Mouse (Mus musculus) neural tube, embryonic 15.5 days (tissue): ENCODE measurements at regions not wholly inside any gene's neighbourhood (a gene's known extent, or its start where the extent isn't known, plus 50 kb on each side); places are given as distances from the start of the nearest gene placed in this dataset.

ENCODE experiments used
- ATAC-seq: fragments of 200-750 bp; cut with Nextera tagmentation; 2 replicates; pipeline ENCODE4 v1.8.0; 2017; ENCODE audit warnings: mild to moderate bottlenecking, moderate TSS enrichment, moderate library complexity; ENCODE audit not compliant: low FRiP score
- H3K27ac ChIP-seq: fragments of 300-500 bp; sonication (generic); replicated peaks from 2 replicates; pipeline ENCODE4 v1.5.1; 2015; ENCODE audit warnings: mild to moderate bottlenecking, inconsistent platforms
- H3K27me3 ChIP-seq: fragments of 300-500 bp; sonication (generic); replicated peaks from 2 replicates; pipeline ENCODE4 v1.6.1; 2015; ENCODE audit warnings: inconsistent platforms
- H3K36me3 ChIP-seq: fragments of 300-500 bp; sonication (generic); 2 replicates; pipeline ENCODE4 v1.6.1; 2015; ENCODE audit warnings: inconsistent platforms
- H3K4me1 ChIP-seq: fragments of 300-500 bp; sonication (generic); 2 replicates; pipeline ENCODE4 v1.6.1; 2015; ENCODE audit warnings: inconsistent platforms
- H3K4me2 ChIP-seq: fragments of 300-500 bp; sonication (generic); 2 replicates; pipeline ENCODE4 v1.6.1; 2015; ENCODE audit warnings: inconsistent platforms, mild to moderate bottlenecking, moderate library complexity
- H3K4me3 ChIP-seq: fragments of 300-500 bp; sonication (generic); replicated peaks from 2 replicates; pipeline ENCODE4 v1.5.1; 2015; ENCODE audit warnings: mild to moderate bottlenecking, inconsistent platforms
- H3K9ac ChIP-seq: fragments of 300-500 bp; sonication (generic); replicated peaks from 2 replicates; pipeline ENCODE4 v1.6.1; 2015; ENCODE audit warnings: mild to moderate bottlenecking, inconsistent platforms
- H3K9me3 ChIP-seq: fragments of 300-500 bp; sonication (generic); replicated peaks from 2 replicates; pipeline ENCODE4 v1.6.1; 2016; ENCODE audit warnings: inconsistent platforms
- WGBS: fragments of 180-500 bp; shearing (Covaris S2); methylation state at CpG from one replicate; pipeline ENCODE4 v1.1.7; 2015; ENCODE audit warnings: mixed read lengths; 5-methylcytosine and 5-hydroxymethylcytosine counted together

DNA sequence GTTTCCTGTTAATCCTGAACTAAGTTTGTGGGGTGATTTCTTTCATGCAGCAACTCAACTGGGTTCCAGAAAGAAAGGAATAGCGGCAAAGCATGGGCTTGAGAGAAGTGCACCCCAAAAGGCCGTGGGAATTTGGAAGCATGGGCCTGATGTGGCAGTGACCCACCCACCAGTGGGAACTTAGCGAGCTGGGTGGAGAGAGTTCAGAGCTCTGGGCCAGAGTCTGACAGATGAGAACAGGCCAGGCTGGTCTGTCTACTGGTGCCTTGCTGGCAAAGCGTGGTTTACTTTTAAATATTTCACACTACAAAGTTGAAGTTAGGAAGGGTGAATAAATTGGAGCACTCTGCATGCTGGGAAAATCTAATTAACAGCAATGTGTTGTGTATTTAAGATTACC is 235.2 kb downstream of the Kcnrg start:
- ATAC-seq, result no peak
- no peaks in the 10 kb centered on the region for H3K9me3 ChIP-seq
- no peak overlapping the region for H3K4me2 ChIP-seq
- no peak overlapping the region for H3K9ac ChIP-seq
- H3K4me1 ChIP-seq, result no peaks in the 10 kb centered on the region
- no peak overlapping the region for H3K27ac ChIP-seq
- H3K27me3 ChIP-seq, result no peaks in the 10 kb centered on the region
- 84% methylated on average over 4 of the region's 4 CpGs for WGBS
- H3K4me3 ChIP-seq, result no peak overlapping the region
- H3K36me3 ChIP-seq, result no peaks in the 10 kb centered on the region

DNA sequence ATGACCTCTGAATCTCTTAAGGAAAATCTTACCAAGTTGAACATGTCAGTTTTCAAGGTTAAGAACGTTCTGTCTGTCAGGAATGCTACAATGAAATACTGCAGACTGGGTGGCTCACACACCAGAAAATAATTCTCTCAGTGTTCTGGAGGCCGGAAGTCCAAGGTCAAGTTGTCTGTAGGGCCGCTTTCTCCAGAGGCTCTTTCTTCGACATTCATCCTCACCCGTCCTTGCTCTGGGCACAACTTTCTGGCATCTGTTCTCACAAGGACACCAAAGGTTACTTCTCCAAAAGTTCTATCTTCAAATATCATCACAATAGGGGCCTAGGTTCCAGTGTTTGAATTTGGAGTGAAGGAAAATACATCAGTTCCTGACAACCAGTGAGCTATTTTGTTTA is 239.2 kb downstream of the Kcnrg start:
- H3K4me1 ChIP-seq, result no peaks in the 10 kb centered on the region
- no peak overlapping the region for H3K27ac ChIP-seq
- ATAC-seq, result no peak
- H3K27me3 ChIP-seq, result no peaks in the 10 kb centered on the region
- 92% methylated on average over 5 of the region's 5 CpGs for WGBS
- no peak overlapping the region for H3K4me2 ChIP-seq
- no peak overlapping the region for H3K9ac ChIP-seq
- H3K4me3 ChIP-seq, result no peak overlapping the region
- H3K9me3 ChIP-seq, result no peaks in the 10 kb centered on the region
- no peaks in the 10 kb centered on the region for H3K36me3 ChIP-seq

- Histone ChIP-seq H3K4me3 (no peak overlapping the region), H3K9me3 (no peaks in the 10 kb centered on the region), H3K36me3 (no peaks in the 10 kb centered on the region), H3K27me3 (no peaks in the 10 kb centered on the region), H3K4me2 (no peak overlapping the region), H3K4me1 (no peaks in the 10 kb centered on the region), H3K27ac (no peak overlapping the region), H3K9ac (no peak overlapping the region)
- whole genome bisulfite sequencing, result 83% methylated on average over 4 of the region's 4 CpGs
- ATAC-seq, result no peak
Measured at GRCm38 (mm10) chr14:61850244-61850643, 243.0 kb downstream of the Kcnrg start.

GRCm38 (mm10) chr14:61857616-61858015 is 250.4 kb downstream of the Kcnrg start:
- no peaks in the 10 kb centered on the region for H3K36me3 ChIP-seq
- 74% methylated on average over 6 of the region's 6 CpGs for WGBS
- H3K4me3 ChIP-seq, result no peak overlapping the region
- no peaks in the 10 kb centered on the region for H3K9me3 ChIP-seq
- ATAC-seq, result no peak
- H3K4me2 ChIP-seq, result no peak overlapping the region
- no peaks in the 10 kb centered on the region for H3K4me1 ChIP-seq
- no peak overlapping the region for H3K27ac ChIP-seq
- H3K9ac ChIP-seq, result no peak overlapping the region
- H3K27me3 ChIP-seq, result no peaks in the 10 kb centered on the region

DNA sequence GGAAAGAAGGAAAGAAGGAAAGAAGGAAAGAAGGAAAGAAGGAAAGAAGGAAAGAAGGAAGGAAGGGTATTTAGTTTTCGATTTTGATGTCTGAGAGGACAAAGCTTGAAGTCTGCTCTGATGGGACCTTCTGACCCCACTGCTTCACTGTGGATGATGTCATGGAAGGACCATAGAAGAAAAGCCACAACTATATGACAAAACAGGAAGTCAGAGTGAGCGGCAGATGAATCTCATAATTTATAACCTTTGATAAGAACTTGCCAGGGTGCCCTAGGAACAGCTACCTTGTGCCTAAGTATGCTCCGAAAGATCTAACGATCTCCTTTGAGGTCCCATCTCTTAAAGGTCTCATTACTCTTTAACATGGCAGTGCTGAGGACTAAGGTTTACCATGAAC is 253.4 kb downstream of the Kcnrg start:
- Histone ChIP-seq H3K9me3 (no peaks in the 10 kb centered on the region), H3K4me3 (no peak overlapping the region), H3K4me2 (no peak overlapping the region), H3K27ac (no peak overlapping the region), H3K36me3 (no peaks in the 10 kb centered on the region), H3K4me1 (no peaks in the 10 kb centered on the region), H3K9ac (no peak overlapping the region), H3K27me3 (no peaks in the 10 kb centered on the region)
- 95% methylated on average over 4 of the region's 4 CpGs for whole genome bisulfite sequencing
- no peak for ATAC-seq

DNA sequence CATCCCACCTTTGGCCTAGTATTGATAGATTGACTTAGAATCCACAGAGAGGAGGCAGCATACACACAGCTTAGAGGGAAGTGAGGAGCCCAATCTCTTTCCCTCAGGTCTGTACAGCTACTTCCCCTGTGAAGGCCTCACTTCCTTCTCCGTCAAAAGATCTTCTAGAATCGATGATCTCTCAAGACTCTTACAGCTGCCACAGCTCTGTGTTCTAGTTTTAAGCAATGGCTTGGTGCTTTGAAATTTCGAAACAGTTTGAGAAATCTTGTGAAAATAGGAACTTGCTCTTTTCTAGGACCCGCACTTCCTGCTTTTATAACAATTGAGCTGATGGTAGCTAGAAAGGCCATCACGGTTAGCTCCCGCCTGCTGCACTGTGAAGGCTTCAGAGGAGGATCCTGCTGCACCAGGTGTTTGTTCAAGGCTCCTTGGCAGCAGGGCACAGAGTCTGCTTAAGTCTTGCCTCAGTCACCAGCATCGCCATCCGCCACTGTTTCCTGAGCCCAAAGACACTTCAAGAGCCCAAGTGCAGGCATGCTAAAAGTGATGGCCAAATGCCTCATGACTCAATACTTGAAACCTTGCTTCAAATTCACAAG is 254.2 kb downstream of the Kcnrg start:
- Histone ChIP-seq H3K4me1 (no peaks in the 10 kb centered on the region), H3K4me3 (no peak overlapping the region), H3K4me2 (no peak overlapping the region), H3K9ac (no peak overlapping the region), H3K9me3 (no peaks in the 10 kb centered on the region), H3K27me3 (no peaks in the 10 kb centered on the region), H3K36me3 (no peaks in the 10 kb centered on the region), H3K27ac (no peak overlapping the region)
- no peak for ATAC-seq
- 92% methylated on average over 8 of the region's 8 CpGs for WGBS

DNA sequence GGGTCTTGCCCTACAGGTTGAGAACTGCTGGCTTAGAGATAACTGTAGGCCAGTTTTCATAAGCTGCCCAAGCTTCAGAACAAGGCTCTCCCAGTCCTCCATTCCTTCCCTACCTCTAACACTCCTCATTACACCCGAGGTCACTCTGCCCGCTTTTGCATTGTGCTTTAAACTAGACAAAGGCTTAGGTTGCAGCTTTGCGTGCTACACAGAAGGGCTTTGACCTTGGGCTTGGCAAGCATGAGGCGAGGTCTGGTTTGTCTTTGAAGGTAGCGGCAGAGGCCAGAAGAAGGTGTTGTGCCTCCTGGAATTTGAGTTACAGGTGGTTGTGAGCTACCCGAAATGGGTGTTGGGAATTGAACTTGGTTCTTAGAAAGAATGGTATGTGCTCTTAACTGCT is 255.7 kb downstream of the Kcnrg start:
- ATAC-seq, result no peak

DNA sequence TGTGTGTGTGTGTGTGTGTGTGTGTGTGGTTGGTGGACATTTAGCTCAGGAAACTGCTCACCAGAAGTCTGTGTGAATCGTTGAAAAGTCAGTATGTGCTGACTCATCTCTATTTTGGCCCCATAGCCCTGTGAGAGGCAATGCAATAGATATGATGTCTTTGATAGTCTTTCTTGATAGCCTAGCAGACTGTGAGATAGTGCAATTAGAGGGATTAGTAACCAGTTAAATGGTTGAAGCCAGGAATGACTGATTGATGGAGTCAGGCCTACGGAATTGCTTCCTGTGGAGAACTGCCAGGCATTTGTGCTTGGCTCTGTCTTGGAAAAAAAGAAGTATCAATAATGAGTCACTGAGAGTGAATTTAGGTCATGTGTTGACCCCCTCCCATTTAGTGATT is 256.2 kb downstream of the Kcnrg start:
- no peak for ATAC-seq

More for the DNA sequence above, 255.7 kb downstream of the Kcnrg start:
- Histone ChIP-seq H3K4me3 (no peak overlapping the region), H3K27me3 (no peaks in the 10 kb centered on the region), H3K36me3 (no peaks in the 10 kb centered on the region), H3K9me3 (no peaks in the 10 kb centered on the region), H3K4me2 (no peak overlapping the region), H3K9ac (no peak overlapping the region), H3K27ac (no peak overlapping the region), H3K4me1 (no peaks in the 10 kb centered on the region)
- WGBS, result 92% methylated on average over 6 of the region's 6 CpGs

DNA sequence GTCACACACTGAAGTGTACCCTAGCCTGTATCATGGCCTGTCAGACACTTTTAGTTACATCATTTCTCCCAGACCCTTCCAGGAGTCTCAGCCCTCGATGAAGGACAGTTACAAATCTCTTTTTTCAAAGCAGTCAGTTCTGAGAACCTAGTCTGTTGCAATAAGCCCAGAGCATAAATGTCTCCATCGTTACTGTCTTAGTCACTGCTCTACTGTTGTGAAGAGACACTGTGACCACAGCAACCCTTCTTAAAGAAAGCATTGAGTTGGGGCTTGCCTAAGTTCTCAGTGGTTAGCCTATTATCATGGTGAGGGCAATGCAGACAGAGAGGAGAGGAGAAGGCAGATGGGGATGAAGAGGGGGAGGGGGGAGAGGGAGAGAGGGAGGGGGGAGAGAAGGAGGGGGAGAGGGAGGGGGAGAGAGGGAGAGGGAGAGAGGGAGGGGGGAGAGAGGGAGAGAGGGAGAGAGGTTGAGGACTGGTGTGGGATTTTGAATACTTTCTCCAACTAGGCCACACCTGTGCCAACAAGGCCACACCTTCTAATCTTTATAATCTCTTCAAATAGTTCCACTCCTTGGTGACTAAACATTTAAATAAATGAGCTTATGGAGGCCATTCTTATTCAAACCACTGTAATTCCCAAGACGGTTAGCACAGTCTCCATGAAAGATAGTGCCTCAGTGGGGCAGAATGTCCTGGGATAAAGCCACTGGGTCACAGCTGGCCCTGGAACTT is 259.4 kb downstream of the Kcnrg start:
- WGBS, result 71% methylated on average over 3 of the region's 3 CpGs
- Histone ChIP-seq H3K4me2 (no peak overlapping the region), H3K9me3 (no peaks in the 10 kb centered on the region), H3K27me3 (no peaks in the 10 kb centered on the region), H3K9ac (no peak overlapping the region), H3K4me1 (no peaks in the 10 kb centered on the region), H3K4me3 (no peak overlapping the region), H3K27ac (no peak overlapping the region), H3K36me3 (no peaks in the 10 kb centered on the region)
- ATAC-seq, result no peak

More for the DNA sequence above, 256.2 kb downstream of the Kcnrg start:
- H3K4me3 ChIP-seq, result no peak overlapping the region
- WGBS, result 56% methylated on average over 2 of the region's 2 CpGs
- no peak overlapping the region for H3K27ac ChIP-seq
- no peak overlapping the region for H3K9ac ChIP-seq
- no peak overlapping the region for H3K4me2 ChIP-seq
- no peaks in the 10 kb centered on the region for H3K36me3 ChIP-seq
- H3K9me3 ChIP-seq, result no peaks in the 10 kb centered on the region
- H3K4me1 ChIP-seq, result no peaks in the 10 kb centered on the region
- no peaks in the 10 kb centered on the region for H3K27me3 ChIP-seq

DNA sequence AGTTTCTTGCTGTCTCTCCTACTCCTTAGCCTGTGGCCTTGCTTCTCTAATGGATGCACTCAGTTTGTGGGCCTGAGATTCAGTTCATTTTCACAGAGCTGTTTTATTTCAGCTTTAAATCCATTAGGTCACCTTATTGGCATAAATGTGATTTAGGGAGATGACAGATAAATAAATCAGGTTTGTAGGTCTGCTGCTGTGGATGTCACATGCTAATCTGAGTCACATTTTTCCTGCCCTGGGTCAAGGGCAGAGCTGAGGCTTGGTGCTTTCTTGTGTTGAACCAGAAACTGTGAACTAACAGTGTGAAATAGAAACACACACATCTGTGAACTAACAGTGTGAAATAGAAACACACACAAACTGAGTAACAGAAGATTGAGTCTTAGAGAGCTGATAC is 266.9 kb downstream of the Kcnrg start:
- H3K36me3 ChIP-seq, result no peaks in the 10 kb centered on the region
- H3K9ac ChIP-seq, result no peak overlapping the region
- H3K27me3 ChIP-seq, result no peaks in the 10 kb centered on the region
- H3K4me1 ChIP-seq, result no peaks in the 10 kb centered on the region
- H3K4me2 ChIP-seq, result no peak overlapping the region
- no peak for ATAC-seq
- H3K9me3 ChIP-seq, result no peaks in the 10 kb centered on the region
- no peak overlapping the region for H3K27ac ChIP-seq
- no peak overlapping the region for H3K4me3 ChIP-seq

GRCm38 (mm10) chr14:61879416-61879815 is 272.2 kb downstream of the Kcnrg start:
- Histone ChIP-seq H3K27ac (no peak overlapping the region), H3K4me1 (no peaks in the 10 kb centered on the region), H3K36me3 (no peaks in the 10 kb centered on the region), H3K4me2 (no peak overlapping the region), H3K4me3 (no peak overlapping the region), H3K9ac (no peak overlapping the region), H3K27me3 (no peaks in the 10 kb centered on the region), H3K9me3 (no peaks in the 10 kb centered on the region)
- ATAC-seq, result no peak
- WGBS, result 67% methylated on average over 2 of the region's 2 CpGs

- WGBS, result 70% methylated on average over 8 of the region's 9 CpGs
- H3K27me3 ChIP-seq, result no peaks in the 10 kb centered on the region
- no peak for ATAC-seq
- H3K4me1 ChIP-seq, result no peaks in the 10 kb centered on the region
- H3K27ac ChIP-seq, result no peak overlapping the region
- H3K9ac ChIP-seq, result no peak overlapping the region
- H3K4me3 ChIP-seq, result no peak overlapping the region
- no peak overlapping the region for H3K4me2 ChIP-seq
- H3K36me3 ChIP-seq, result no peaks in the 10 kb centered on the region
- no peaks in the 10 kb centered on the region for H3K9me3 ChIP-seq
Measured at GRCm38 (mm10) chr14:61880514-61881259, 273.4 kb downstream of the Kcnrg start.
